Mouse (Mus musculus) lung, postnatal 0 days (tissue): ENCODE measurements around the gene Dlg2.

Experiments used
- CTCF ChIP-seq: IDR thresholded peaks from 2 replicates; pipeline ENCODE4 v1.5.1; 2016; ENCODE audit warnings: antibody characterized with exemption, mild to moderate bottlenecking
- EP300 ChIP-seq: IDR thresholded peaks from 2 replicates; pipeline ENCODE4 v1.6.1; 2016; ENCODE audit warnings: antibody characterized with exemption, mild to moderate bottlenecking, control low read depth

- no peak for TF ChIP-seq CTCF
- TF ChIP-seq EP300, result no peak
Measured at GRCm38 (mm10) chr7:92461256-92461655, 1984.8 kb downstream of the Dlg2 start.
